Mouse (Mus musculus): ENCODE data around the gene Tktl1. TPM values are rescaled to one million over a fixed set of nuclear protein-coding genes. Genes with fewer than 3 reads are reported as not detected.
"Not testable (repeated sequence)": the region's sequence is repeated elsewhere in the genome, so short reads cannot be mapped to it uniquely, and the experiment has no call there.

Gene Tktl1
- total RNA-seq (2015) (not detected in 2 replicates), total RNA-seq (2017) (not detected in 2 replicates)

DNA sequence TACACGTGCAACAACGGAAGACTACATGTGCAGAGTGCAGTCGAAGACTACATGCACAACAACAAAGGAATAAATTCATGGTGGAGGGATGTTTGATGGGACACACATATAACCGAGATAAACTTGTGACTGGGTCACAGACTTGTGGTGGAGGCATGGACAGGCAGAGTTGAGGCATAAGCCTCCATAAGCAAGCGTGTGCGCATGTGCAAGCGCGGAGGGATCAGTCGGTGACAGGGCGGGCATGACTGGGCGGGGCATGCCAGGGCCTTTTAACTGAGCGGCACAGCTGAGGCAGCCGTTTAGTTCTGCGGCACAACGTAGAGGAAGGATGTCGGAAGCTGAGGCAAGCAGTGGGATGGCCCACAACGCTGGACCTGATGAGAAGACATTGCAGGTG, at the start of gene Tktl1:
Gene Tktl1, plus strand, starts transcription at position 301 of the 400 bp plus-strand sequence.
- ATAC-seq (ENCODE audit: poor library complexity, severe bottlenecking): no peak

DNA sequence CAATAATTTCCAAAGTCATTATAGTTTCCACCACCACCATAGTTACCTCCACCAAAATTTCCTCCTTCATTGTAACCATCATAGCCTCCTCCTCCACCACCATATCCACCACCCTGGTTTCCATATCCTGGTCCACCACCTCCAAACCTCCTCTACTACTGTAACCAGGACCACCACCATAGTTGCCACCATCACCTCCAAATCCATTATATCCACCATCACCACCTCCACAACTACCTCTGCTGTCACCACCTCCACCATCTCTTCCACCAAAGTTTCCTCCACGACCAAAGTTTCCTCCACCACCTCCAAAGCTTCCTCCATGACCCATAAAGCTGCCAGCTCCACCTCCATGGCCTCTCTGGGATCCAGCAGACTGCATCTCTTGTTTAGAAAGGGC, 41.8 kb upstream of the Tktl1 start, which contains the start of gene Mecp2:
Gene Mecp2, minus strand, starts transcription at position 101 of the 400 bp plus-strand sequence.
- not testable (repeated sequence) for ATAC-seq (ENCODE audit: poor library complexity, severe bottlenecking)

DNA sequence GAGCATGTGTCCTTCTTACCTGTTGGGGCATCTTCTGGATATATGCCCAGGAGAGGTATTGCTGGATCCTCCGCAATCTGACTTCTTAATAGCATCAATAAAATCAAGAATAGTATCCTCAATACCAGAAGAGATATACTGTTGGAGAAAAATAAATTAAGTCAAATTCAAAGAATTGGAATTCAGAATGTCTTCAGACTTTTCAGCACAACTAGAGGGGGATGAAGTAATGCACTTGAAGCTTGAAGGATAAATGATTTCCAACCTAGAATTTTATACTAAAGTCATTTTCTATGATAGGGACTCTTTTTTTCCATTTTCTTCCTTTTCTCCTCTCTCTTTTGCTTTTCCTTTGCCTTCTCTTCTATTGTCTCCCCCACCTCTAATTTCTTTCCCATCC, 9.3 kb upstream of the Tktl1 start, which contains the start of gene Tex28:
Gene Tex28, minus strand, starts transcription at position 101 of the 400 bp plus-strand sequence.
- ATAC-seq (ENCODE audit: poor library complexity, severe bottlenecking): no peak

DNA sequence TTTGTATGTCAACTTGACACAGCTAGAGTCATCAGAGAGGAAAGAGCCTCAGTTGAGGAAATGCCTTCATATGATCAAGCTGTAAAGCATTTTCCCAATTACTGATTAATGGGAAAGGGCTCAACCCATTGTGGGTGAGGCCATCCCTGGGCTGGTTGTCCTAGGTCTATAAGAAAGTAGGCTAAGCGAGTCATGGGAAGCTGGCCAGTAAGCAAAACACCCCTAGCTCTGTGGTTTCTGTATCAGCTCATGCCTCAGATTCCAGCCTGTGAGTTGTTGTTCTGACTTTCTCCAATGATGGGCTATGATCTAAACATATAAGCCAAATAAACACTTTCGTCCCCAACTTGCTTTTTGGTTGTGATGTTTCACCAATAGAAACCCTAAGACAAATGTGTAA, 26.5 kb downstream of the Tktl1 start:
- ATAC-seq (ENCODE audit: poor library complexity, severe bottlenecking): no peak

DNA sequence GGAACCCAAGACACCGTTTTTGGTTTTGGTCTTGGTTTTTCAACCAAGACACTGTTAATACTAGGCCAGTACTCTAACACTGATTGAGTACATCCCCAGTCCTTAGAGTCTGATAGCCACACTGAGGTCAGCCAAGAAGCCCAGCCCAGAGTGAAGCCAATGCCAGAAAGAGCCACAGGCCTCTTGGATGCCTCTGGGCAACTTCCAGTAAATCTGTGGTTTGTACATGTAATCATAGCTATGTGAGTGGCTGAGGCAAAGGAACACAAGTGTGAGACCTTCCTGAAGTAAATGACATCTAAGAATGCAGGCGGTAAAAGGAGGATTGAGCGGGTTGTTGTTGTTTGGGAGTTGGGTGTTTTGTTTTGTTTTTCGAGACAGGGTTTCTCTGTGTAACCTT, 41.4 kb downstream of the Tktl1 start:
- ATAC-seq (ENCODE audit: poor library complexity, severe bottlenecking): no peak

DNA sequence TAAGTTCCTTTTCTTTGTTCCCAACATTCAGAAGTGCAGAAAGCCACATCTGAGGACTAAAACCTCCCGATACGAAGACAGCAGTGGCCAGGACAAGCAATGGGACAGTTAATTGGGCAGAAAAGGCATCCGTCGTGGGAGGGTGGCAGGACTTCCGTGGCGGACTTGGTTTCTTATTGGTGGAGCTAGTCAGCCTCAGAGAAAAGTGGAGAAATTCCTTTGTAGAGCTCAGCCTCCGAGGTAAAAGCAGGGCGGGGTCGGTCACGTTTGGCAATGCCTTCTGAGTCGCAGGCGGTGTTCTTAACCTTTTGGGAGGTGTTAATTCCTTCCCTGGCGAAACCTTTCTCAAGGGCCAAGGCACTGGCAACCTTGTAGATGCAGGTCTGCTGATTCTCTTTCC, 42.4 kb downstream of the Tktl1 start:
- ATAC-seq (ENCODE audit: poor library complexity, severe bottlenecking): no peak

DNA sequence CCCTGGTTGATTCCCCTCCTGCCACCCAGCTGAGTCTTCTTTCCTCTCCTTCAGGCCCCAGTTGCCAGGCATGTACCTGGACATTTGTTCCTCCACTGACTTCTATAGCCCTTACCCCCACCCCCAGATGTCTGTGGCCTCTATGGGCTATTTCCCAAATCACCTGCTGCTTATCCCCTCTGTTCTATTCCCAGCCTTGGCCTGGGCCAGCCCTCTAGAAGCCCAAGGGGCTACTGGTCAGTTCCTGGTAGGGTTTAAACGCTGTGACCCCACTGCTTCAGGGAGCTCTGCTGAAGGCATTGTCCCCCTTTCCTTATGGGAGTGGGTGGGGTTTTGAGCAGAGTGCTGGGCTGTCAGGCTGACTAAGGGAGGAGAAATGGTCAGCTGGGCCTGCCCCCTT, 43.0 kb downstream of the Tktl1 start:
- ATAC-seq (ENCODE audit: poor library complexity, severe bottlenecking): not testable (repeated sequence)

DNA sequence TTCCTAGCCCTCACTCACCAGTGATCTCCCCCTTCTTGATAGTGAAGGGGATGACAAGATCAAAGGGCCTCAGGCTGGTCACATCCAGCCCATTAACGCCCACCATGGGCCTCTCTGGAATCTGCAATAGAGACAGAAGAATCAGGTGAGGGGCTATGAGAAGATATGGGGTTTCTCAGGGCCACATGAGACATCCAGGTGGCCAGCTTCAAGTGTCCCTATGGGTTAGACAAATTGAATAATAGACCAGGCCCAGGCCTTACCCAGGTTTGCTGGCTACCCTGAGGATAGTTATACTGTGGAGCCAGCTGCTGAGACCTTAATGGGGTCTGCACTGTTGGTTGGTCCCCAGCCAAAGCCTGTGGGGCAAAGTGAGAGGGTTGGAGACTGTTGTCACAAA, 53.0 kb downstream of the Tktl1 start:
- no peak for ATAC-seq (ENCODE audit: poor library complexity, severe bottlenecking)

DNA sequence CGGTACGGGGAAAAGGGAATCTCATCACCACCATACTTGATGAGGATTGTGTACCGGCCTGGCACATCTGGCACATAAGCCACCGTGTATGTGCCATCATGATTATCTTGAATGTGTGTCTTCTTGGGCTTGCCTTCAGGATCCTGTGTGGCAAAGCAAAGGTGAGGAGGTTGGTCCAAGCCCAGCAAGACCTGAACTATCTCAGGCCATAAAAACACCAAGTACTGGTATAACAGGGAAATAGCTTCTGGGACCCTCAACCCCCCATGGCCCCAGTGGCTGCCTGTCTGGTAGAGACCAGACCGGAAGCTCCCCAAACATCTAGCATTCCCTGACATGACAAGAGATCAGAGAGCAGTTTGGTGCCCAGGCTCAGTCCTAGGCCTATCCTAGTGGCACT, 56.1 kb downstream of the Tktl1 start:
- ATAC-seq (ENCODE audit: poor library complexity, severe bottlenecking): no peak

DNA sequence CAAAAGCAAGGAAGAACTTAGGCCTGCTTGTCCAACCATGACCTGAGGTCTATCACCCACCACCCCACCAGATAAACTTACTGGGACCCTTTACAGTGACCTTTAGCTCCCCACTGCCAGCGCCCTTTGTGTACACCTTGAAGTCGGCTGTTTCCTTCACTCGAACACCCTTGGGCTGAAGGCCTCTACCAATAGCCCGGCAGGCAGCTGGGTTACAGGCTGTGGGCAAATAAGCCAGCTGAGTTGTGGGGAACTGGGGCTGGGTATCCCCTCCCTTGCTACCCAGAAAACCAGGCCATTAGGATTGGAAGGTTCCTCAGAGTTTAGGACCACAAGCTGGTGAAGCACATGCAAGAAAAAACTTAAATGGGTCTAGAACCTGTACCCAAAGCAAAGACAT, 63.3 kb downstream of the Tktl1 start:
- no peak for ATAC-seq (ENCODE audit: poor library complexity, severe bottlenecking)

DNA sequence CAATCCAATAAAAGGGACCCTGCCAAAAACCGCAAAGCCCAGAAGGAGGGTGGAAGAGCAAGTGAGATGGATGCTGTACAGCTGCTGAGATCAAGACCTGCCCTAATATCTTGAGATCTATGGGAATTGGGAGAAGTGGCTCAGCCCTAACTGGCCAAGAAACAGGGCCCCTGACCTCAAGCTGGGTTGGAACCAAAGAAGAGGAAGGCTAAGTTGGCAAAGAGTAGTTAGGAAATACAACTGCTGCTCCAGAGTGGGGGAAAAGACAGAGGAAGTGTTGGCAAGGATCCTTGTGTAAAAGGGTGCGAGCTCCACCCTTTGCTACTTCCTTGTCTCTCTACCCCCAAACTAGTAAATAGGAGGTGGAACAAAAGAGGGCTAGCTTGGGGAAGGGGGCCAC, 66.3 kb downstream of the Tktl1 start:
- ATAC-seq (ENCODE audit: poor library complexity, severe bottlenecking): peak; percentile 39

DNA sequence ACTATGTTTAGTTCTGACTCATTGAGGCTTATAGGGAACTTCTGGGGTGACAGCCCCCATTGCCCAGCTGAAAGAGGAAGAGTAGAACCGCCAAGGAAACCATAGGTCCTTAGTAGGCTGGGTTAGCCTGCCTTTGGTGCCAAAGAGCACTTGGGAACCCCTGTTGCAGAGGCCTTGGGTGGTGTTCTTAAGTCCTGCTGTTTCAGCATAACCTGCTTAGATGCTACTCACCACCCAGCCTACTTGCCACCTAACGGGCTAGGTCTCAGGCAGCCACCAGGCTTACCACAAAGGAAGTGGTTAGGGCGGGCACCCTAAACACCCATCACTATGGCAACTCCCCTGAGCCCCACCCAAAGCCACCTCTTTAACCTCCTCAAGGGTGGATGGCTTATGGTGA, 66.7 kb downstream of the Tktl1 start:
- peak; percentile 61 for ATAC-seq (ENCODE audit: poor library complexity, severe bottlenecking)

DNA sequence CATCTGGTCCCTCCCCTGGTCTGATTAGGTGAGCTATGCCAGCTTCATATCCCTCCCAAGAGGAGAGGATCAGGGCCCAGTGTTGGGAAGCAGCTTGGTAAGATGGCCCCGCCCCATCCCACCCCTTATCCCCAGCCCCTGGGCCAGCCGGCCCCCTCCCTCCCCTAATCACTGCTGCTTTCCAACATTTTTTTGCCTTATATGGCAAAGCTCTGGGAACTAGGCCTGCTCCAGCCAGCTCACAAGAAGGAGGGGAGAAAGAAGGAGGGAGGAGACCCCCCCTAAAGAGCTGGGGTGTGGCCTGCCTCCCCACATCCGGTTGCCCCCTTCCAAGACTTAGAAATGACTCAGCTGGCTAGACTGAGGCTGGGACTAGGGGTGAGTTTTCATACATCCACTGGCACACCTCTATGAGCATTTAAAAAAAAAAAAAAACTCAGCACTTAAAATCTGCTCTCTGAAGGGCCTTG, 67.6 kb downstream of the Tktl1 start:
- ATAC-seq (ENCODE audit: poor library complexity, severe bottlenecking): peak; percentile 8; the same call in 1 of the 2 replicates

DNA sequence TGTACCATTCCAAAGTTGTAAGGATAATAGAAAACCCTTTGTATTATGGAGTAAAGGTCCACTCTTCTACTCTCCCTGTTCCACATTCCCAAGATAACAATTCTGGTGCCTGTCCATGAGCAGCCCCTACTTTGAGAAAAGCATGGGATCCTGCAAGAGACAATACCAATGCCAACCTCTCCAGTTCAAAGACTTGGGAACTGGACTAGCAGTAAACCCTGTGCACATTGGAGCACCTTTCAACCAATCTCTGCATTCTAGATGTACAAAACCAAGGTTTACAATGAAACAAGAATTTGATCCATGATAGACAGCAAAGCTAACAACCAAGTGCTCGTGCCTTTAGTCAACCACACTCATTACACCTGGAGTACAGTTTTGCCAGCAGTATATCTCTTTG, 68.0 kb downstream of the Tktl1 start:
- no peak for ATAC-seq (ENCODE audit: poor library complexity, severe bottlenecking)

DNA sequence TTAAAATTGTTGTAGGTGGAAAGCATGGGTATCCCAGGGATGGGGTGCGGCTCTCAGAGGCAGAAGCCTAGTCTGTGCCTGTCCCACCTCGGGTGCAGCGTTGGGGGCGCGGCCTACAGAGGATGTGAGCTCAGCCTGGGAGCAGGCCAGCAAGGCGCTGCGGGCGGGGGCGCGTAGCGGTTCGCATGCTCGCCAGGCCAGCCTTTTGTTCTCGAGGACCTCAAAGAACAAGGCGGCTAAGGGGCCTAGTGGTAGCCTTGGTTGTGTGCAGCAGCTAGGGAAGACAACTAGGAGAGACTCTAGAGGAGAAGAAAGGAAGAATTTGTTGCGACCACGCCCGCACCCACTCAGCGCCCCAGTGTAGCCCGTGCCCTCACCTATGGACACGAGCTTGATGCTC, 68.6 kb downstream of the Tktl1 start:
- ATAC-seq (ENCODE audit: poor library complexity, severe bottlenecking): peak; percentile 16

DNA sequence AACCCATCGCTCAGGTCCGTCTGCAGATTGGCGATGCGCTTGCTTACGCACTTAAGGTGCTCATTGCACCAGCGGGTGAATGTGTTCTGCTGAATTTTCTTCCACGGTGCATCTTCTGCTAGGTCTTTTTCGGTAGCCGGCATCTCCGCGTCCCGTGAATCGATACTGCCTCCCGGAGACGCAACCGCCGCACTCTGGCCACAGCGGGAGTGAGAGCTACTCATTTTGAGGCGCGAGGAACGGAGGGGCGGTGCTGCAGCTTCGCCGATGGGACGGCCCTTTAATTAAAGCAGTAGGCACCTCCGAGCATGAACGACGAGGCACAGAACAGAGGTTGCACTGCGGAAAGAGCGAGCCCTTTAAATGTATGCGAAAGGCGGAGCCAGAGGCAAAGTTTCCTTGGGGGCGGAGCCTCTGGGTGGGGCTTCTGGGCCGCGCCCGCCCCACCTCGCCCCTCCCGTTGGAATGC, 69.2 kb downstream of the Tktl1 start:
- peak; percentile 55 for ATAC-seq (ENCODE audit: poor library complexity, severe bottlenecking)

DNA sequence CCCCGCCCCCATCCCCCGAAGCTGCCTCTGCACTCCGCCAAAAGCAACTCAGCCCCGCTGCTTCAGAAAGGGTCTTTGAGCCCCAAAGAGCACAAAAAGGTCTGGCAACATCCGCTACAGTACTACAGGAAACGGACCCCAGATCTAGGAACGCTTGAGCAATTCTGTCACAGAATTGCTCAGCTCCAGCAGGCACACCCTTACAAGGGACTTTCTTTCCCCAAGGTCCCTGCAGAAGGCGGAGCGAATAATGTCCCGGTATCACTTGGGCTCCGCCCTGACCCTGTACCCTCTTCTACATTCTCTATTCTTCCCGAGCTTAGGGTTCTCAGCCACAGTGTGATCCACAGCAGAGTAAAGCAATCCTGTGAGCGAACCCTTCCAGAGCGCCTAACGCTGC, 69.6 kb downstream of the Tktl1 start:
- 0 out of 2 replicates have a peak, but pooled peaks have one; percentile 7 for ATAC-seq (ENCODE audit: poor library complexity, severe bottlenecking)

DNA sequence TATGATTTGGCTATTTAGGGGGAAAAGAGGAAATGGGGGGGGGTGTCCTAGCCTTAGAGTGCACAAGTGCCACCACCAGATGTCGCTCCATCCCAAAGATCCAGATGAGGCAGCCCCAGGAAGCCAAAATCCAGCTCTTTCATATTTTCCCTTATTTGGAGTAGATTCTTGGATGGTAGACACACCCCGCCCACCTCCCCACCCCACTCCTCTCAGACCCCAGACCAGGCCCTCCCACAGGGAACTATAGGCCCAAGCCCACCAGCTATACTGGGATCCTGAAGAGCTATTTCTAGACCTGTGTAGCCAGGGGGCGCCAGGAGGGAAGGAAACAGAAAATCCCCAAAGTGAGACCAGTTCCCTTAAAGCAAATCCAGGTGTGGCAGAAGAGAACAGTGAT, 71.6 kb downstream of the Tktl1 start:
- no peak for ATAC-seq (ENCODE audit: poor library complexity, severe bottlenecking)

DNA sequence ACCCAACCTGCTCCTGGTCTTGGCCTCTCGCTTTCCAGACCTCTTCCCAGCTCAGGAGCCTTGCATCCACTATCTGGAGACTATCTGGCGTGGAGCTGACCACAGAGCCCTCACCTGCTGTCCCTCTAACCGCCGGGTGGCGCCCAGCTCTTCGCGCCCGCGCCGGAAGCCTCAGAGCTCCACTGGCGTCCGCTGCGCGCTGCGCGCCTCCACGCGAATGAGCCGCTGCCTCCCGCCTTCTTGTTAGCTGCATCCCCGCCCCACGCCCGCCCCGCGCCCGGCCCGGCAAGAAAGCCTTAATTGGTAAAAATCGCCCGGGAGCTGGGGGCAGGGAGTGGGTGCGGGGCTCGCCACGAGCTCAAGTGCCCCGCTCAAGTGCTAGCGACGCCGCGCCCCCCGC, 72.6 kb downstream of the Tktl1 start, which contains the start of gene Flna:
Gene Flna, minus strand, starts transcription at position 206 of the 400 bp plus-strand sequence.
- ATAC-seq (ENCODE audit: poor library complexity, severe bottlenecking): peak; percentile 16; the same call in 1 of the 2 replicates

DNA sequence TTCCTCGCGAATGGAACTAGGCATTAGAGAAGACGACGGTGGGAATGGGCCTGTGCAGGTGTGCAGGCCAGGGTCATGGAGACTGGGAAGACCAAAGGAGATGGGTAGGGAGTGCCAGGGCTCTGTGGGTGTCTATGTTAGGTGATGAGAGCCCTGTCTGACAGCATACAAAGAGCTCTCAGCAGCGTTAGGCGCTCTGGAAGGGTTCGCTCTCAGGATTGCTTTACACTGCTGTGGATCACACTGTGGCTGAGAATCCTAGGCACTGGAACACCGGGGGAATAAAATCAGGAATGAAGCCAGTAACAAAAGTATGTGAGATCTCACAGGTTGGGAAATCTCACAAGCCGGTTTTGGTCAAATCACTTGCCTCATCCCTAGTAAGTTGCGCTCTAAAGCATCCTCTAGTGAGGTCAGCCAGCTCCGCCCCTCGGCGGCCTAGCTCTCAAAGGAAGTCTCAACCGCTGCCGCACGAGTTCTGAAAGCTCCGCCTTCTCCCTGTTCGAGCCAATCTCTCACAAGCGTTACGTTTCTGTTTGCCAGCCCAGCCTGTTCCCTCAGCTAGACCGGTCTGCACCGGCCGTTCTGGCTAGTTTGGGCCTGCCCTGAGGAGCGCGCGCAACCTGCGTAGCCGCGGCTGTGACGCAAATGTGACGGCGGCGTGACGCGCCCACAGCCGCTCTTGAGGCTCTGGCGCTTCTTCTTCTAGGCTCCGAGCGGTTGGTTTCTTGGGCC, 77.3 kb downstream of the Tktl1 start, which contains the start of gene Emd:
Gene Emd, plus strand, starts transcription at position 535 of the 735 bp plus-strand sequence.
- ATAC-seq (ENCODE audit: poor library complexity, severe bottlenecking): peak; percentile 90

DNA sequence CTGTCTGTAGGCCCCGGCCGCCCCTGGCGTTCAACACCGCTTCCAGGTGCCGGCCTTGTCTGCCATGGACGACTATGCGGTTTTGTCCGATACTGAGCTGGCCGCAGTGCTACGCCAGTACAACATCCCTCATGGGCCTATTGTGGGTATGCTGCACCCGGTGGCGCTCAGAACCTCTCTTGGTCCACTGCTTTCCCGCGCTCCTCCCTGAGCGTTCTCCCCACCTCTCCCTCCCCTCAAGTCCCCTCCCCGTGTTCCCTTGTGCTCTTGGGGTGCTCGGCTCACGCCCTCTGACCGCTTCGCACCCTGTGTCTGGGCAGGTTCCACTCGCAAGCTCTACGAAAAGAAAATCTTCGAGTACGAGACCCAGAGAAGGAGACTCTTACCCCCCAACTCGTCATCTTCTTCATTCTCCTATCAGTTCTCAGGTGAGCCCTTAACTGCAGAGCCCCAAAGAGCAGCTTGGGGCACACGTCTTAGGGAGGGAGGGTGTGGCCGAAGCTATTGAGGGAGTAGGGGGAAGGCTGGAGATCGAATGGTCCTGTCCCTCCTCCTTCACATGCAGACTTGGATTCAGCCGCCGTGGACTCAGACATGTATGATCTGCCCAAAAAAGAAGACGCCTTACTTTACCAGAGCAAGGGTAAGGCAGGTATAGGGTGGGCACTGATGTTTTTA, 78.0 kb downstream of the Tktl1 start:
- peak; percentile 31 for ATAC-seq (ENCODE audit: poor library complexity, severe bottlenecking)

DNA sequence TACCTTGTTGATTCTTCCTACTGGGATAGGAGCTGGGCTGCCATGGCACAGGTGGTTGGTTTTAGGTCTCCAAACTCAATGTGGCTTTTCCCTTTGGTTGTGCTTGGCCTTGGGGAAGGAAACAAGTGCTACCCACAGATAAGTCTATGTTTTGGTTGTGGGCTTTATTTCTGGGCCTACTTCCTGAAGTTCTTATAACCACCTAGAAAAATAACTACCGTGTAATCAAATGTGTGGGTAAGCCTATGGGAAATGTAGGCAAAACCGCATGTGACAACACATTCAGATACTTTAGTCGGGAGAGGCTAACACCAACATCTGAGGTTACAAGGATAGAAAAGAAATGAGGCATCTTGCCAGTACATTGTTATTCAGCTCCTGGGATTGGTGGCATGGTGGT, 80.7 kb downstream of the Tktl1 start:
- no peak for ATAC-seq (ENCODE audit: poor library complexity, severe bottlenecking)
